Mouse (Mus musculus): ENCODE data around the gene Prdm2. TPM values are rescaled to one million over a fixed set of nuclear protein-coding genes. Genes with fewer than 3 reads are reported as not detected.
A peak's percentile ranks its signal among the peaks of the same experiment; 100 is the strongest.

Gene Prdm2
- polyA plus RNA-seq, 1 experiment from 2014 or later: 17.8 TPM

DNA sequence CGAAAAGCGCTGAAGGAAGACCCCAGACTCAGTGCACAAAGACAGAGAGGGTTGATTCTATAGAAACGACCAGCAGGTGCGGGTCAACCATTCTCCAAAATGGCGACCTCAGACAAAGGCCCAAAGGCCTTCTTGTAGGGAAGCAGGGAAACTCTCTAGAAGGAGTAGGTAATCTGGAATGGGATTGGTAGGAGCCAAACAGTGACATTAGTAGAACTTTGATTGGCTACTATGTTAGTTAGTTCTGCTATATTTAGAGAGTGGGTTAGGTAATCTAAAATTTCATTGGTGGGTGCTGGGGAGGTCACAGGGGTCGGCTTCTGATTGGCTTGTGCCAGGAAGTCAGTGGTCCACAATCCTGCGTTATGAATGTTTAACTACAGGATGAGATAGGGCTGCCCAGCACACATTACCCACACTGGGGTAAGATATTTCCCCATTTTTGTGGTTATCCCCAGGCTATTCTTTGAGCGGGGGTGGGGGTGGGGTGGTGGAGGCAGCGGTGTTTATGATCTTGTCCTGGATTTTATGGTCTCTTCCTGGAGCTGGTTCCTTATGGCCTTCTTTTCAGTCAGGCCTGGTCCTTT is 26.9 kb upstream of the Prdm2 start:
- Histone ChIP-seq H3K9me3 (ENCODE audit: control insufficient read depth, low read length) (no peaks in the 10 kb centered on the region), H3K9ac (replicated peaks; ENCODE audit: low read depth, low read length) (no peak overlapping the region), H3K4me1 (ENCODE audit: control insufficient read depth, insufficient read depth, low read length) (no peaks in the 10 kb centered on the region), H3K27me3 (ENCODE audit: control insufficient read depth, insufficient read depth, low read length) (no peaks in the 10 kb centered on the region), H3K4me2 (ENCODE audit: low read depth, low read length) (no peak overlapping the region), H3K36me3 (ENCODE audit: control insufficient read depth, insufficient read depth, low read length) (no peaks in the 10 kb centered on the region), H3K27ac (ENCODE audit: low read depth, low read length) (no peak overlapping the region), H3K4me3 (ENCODE audit: low read depth, low read length) (no peak overlapping the region)
- no peak for ATAC-seq (ENCODE audit: low read depth)
- WGBS: 93% methylated on average over 9 of the region's 9 CpGs

DNA sequence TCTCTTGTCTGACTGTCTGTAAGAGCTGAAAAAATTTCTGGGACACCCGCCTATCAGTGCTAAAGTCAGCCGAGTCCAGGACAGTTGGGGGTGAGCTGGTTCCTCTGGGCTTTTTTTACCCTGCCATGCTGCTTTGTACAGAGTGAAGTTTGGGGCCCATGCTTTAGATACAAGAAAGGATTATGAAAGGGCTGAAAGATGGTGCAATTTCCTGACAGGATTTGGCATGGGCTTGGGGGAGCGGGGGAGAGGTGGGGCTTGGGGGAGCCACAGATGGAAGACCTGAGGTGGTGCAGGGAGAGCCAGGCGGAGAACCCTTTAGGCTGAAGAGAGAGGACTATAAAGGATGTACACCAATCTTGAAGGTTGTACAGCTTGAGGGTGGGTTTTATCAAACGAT is 26.3 kb upstream of the Prdm2 start:
- H3K4me1 ChIP-seq (ENCODE audit: control insufficient read depth, insufficient read depth, low read length): no peaks in the 10 kb centered on the region
- no peaks in the 10 kb centered on the region for H3K36me3 ChIP-seq (ENCODE audit: control insufficient read depth, insufficient read depth, low read length)
- 96% methylated on average over 5 of the region's 5 CpGs for WGBS
- H3K27ac ChIP-seq (ENCODE audit: low read depth, low read length): no peak overlapping the region
- H3K9ac ChIP-seq (replicated peaks; ENCODE audit: low read depth, low read length): no peak overlapping the region
- no peak for ATAC-seq (ENCODE audit: low read depth)
- no peak overlapping the region for H3K4me2 ChIP-seq (ENCODE audit: low read depth, low read length)
- H3K4me3 ChIP-seq (ENCODE audit: low read depth, low read length): no peak overlapping the region
- H3K9me3 ChIP-seq (ENCODE audit: control insufficient read depth, low read length): no peaks in the 10 kb centered on the region
- no peaks in the 10 kb centered on the region for H3K27me3 ChIP-seq (ENCODE audit: control insufficient read depth, insufficient read depth, low read length)

DNA sequence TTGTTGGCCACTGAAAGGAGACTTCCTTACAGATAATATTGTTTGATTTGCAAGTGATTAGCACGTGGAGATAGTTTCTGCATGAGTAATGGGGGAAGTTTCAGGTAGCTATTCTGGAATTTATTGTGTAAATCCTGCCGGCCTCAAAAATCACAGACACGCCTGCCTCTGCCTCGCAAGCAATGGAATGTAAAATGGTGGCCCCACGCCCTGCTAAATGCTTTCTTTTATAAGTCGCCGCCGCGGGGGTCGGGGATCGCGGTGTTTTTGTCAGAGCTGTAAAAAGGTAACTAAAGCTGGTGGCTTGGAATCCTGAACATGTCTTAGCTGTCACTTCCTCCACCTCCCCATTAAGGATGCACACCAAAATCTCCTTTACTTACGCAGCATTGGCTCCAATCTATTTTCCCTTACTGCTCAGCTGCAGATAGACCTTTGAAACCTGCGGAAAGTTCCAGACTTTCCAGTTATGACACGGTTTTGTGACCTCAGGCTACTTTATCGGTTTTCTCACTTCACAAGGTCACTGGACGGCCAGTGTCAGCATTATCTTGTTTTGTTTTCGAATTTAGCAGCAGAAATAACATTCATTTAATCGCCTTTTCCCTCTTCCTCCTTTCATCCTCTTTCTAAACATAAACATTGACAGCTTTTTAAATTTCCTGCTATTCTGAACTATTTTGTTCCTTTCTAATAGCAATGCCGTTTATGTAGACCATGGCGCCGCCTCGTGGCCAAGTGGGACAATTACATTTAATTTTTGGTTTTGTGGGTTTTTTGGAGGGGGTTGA is 25.6 kb upstream of the Prdm2 start:
- 30% methylated on average over 23 of the region's 23 CpGs for WGBS
- no peaks in the 10 kb centered on the region for H3K36me3 ChIP-seq (ENCODE audit: control insufficient read depth, insufficient read depth, low read length)
- no peaks in the 10 kb centered on the region for H3K27me3 ChIP-seq (ENCODE audit: control insufficient read depth, insufficient read depth, low read length)
- no peak overlapping the region for H3K4me3 ChIP-seq (ENCODE audit: low read depth, low read length)
- H3K27ac ChIP-seq (ENCODE audit: low read depth, low read length): no peak overlapping the region
- no peak for ATAC-seq (ENCODE audit: low read depth)
- H3K9me3 ChIP-seq (ENCODE audit: control insufficient read depth, low read length): no peaks in the 10 kb centered on the region
- no peak overlapping the region for H3K9ac ChIP-seq (replicated peaks; ENCODE audit: low read depth, low read length)
- H3K4me2 ChIP-seq (ENCODE audit: low read depth, low read length): peak overlapping the region; percentile 7; the same call in 1 of the 2 replicates
- H3K4me1 ChIP-seq (ENCODE audit: control insufficient read depth, insufficient read depth, low read length): no peaks in the 10 kb centered on the region

DNA sequence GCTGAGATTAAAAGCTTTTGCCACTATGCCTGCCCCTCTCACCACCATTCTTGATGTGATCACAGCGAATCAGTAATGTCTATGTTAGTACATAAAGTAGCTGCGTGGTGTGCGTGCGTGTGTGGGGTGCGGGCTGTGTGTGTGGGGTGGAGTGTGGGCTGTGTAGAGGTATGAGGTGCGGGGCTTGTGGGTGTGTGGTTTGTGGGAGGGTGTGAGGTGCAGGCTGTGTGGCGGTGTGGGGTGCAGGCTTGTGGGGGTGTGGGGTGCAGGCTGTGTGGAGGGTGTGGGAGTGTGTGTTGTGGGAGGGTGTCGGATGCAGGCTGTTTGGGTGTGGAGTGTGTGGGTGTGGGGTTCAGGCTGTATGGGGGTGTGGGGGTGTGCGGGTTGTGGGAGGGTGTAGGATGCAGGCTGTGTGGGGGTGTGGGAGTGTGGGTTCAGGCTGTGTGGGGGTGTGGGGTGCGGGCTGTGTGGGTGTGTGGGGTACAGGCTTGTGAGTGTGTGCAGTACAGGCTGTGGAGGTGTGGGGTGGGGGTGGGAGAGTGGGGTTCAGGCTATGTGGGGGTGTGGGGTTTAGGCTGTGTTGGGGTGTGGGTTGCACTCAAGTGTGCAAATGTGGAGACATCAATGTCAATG is 19.1 kb upstream of the Prdm2 start:
- ATAC-seq (ENCODE audit: low read depth): no peak
- Histone ChIP-seq H3K4me3 (ENCODE audit: low read depth, low read length) (no peak overlapping the region), H3K27ac (ENCODE audit: low read depth, low read length) (no peak overlapping the region), H3K36me3 (ENCODE audit: control insufficient read depth, insufficient read depth, low read length) (no peaks in the 10 kb centered on the region), H3K9ac (replicated peaks; ENCODE audit: low read depth, low read length) (no peak overlapping the region), H3K4me1 (ENCODE audit: control insufficient read depth, insufficient read depth, low read length) (no peaks in the 10 kb centered on the region), H3K27me3 (ENCODE audit: control insufficient read depth, insufficient read depth, low read length) (no peaks in the 10 kb centered on the region), H3K9me3 (ENCODE audit: control insufficient read depth, low read length) (no peaks in the 10 kb centered on the region), H3K4me2 (ENCODE audit: low read depth, low read length) (no peak overlapping the region)
- 96% methylated on average over 10 of the region's 10 CpGs for WGBS

DNA sequence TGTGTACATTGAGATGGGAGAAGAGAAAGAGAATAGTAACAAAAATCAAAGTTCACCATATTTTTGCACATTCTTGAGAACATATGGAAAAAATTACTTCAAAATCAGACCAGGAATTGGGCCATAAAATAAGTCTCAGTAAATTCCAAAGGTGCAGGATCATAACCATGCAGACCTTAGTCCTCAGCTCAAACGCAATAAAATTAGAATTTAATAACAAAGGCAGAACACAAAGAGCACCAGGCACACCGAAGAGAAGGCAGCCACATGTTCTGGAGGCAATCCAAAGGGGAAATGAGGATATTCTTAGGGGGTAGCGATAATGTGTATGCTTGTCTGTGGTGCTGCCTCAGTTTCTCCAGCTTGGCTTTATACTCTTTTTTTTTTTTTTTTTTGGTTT is 18.3 kb upstream of the Prdm2 start:
- Histone ChIP-seq H3K36me3 (ENCODE audit: control insufficient read depth, insufficient read depth, low read length) (no peaks in the 10 kb centered on the region), H3K4me3 (ENCODE audit: low read depth, low read length) (no peak overlapping the region), H3K9ac (replicated peaks; ENCODE audit: low read depth, low read length) (no peak overlapping the region), H3K4me1 (ENCODE audit: control insufficient read depth, insufficient read depth, low read length) (no peaks in the 10 kb centered on the region), H3K9me3 (ENCODE audit: control insufficient read depth, low read length) (no peaks in the 10 kb centered on the region), H3K4me2 (ENCODE audit: low read depth, low read length) (no peak overlapping the region), H3K27ac (ENCODE audit: low read depth, low read length) (no peak overlapping the region), H3K27me3 (ENCODE audit: control insufficient read depth, insufficient read depth, low read length) (no peaks in the 10 kb centered on the region)
- 68% methylated on average over 3 of the region's 3 CpGs for WGBS
- no peak for ATAC-seq (ENCODE audit: low read depth)

DNA sequence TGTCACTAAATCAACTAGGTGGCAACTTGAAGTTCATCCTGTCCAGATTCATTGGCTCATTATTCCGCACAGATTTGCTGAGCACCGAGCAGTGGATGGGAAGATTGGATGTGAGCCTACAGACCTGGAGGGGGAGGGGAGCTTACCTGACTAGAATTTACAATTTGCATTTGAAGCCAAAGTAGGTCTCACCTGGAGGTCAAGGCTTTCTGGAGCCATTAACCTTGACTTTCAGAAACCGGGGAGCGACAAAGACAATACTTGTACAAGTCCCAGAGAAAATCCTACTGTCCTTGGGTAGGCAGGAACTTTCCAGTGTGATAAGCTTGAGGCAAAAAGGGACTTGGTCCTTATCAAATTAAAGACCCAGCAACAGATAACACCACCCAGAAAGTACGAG is 15.2 kb upstream of the Prdm2 start:
- no peak overlapping the region for H3K4me2 ChIP-seq (ENCODE audit: low read depth, low read length)
- ATAC-seq (ENCODE audit: low read depth): no peak
- WGBS: 67% methylated on average over 5 of the region's 5 CpGs
- no peaks in the 10 kb centered on the region for H3K4me1 ChIP-seq (ENCODE audit: control insufficient read depth, insufficient read depth, low read length)
- H3K27me3 ChIP-seq (ENCODE audit: control insufficient read depth, insufficient read depth, low read length): no peaks in the 10 kb centered on the region
- no peak overlapping the region for H3K4me3 ChIP-seq (ENCODE audit: low read depth, low read length)
- no peaks in the 10 kb centered on the region for H3K9me3 ChIP-seq (ENCODE audit: control insufficient read depth, low read length)
- no peaks in the 10 kb centered on the region for H3K36me3 ChIP-seq (ENCODE audit: control insufficient read depth, insufficient read depth, low read length)
- no peak overlapping the region for H3K9ac ChIP-seq (replicated peaks; ENCODE audit: low read depth, low read length)
- H3K27ac ChIP-seq (ENCODE audit: low read depth, low read length): no peak overlapping the region

DNA sequence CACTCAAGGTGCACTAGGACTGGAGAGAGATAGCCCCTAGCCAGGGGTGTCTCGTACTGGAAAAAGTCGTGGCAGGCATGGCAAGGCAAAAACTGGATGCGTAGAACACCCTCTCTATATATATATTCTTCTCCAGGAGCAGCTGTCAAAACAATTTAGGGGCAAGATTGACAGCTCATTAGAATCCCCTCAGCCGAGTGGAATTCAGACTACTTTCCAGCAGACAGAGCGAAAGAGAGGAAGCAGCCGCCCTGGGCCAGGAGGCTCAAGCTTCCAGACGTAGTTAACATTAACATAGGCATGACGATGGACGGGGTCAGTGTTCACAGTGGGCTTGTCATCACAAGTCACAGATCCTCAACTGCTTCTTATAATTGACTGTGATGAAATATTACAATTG is 13.1 kb upstream of the Prdm2 start:
- Histone ChIP-seq H3K27me3 (ENCODE audit: control insufficient read depth, insufficient read depth, low read length) (no peaks in the 10 kb centered on the region), H3K9me3 (ENCODE audit: control insufficient read depth, low read length) (no peaks in the 10 kb centered on the region), H3K27ac (ENCODE audit: low read depth, low read length) (no peak overlapping the region), H3K4me2 (ENCODE audit: low read depth, low read length) (no peak overlapping the region), H3K36me3 (ENCODE audit: control insufficient read depth, insufficient read depth, low read length) (no peaks in the 10 kb centered on the region), H3K9ac (replicated peaks; ENCODE audit: low read depth, low read length) (no peak overlapping the region), H3K4me3 (ENCODE audit: low read depth, low read length) (no peak overlapping the region), H3K4me1 (ENCODE audit: control insufficient read depth, insufficient read depth, low read length) (no peaks in the 10 kb centered on the region)
- 61% methylated on average over 9 of the region's 9 CpGs for WGBS
- ATAC-seq (ENCODE audit: low read depth): no peak

DNA sequence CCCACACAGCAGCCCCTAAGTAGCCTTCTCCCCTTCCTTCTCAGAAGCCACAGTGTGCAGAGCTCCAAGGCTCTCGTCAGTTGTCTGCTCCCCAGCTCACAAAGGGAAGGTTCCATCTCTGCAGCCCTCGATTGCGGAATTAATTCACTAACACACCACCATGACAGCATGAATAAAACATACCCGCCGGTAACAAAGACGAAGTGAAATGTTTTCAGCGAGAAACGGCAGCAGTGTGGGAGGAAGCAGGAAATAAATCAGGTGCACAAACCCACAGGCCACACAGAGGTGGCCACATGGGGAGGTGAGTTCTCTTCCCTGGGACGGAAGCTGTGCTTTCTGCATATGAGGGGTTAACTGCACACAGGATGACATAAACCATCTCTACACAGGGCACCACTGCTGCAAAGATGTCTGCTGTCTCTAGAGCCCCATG is 6.5 kb upstream of the Prdm2 start:
- ATAC-seq (ENCODE audit: low read depth): peak; percentile 92; the same call in 1 of the 2 replicates
- Histone ChIP-seq H3K27me3 (ENCODE audit: control insufficient read depth, insufficient read depth, low read length) (no peaks in the 10 kb centered on the region), H3K36me3 (ENCODE audit: control insufficient read depth, insufficient read depth, low read length) (no peaks in the 10 kb centered on the region), H3K4me2 (ENCODE audit: low read depth, low read length) (peak overlapping the region; percentile 38), H3K4me1 (ENCODE audit: control insufficient read depth, insufficient read depth, low read length) (peaks cover 4% of the 10 kb centered on the region; the same call in 1 of the 2 replicates), H3K4me3 (ENCODE audit: low read depth, low read length) (0 out of 2 replicates have a peak overlapping the region, but pooled peaks have one; percentile 5), H3K9me3 (ENCODE audit: control insufficient read depth, low read length) (no peaks in the 10 kb centered on the region), H3K27ac (ENCODE audit: low read depth, low read length) (peak overlapping the region; percentile 78), H3K9ac (replicated peaks; ENCODE audit: low read depth, low read length) (peak overlapping the region; percentile 32; the same call in 1 of the 2 replicates)
- WGBS: 7% methylated on average over 9 of the region's 9 CpGs

DNA sequence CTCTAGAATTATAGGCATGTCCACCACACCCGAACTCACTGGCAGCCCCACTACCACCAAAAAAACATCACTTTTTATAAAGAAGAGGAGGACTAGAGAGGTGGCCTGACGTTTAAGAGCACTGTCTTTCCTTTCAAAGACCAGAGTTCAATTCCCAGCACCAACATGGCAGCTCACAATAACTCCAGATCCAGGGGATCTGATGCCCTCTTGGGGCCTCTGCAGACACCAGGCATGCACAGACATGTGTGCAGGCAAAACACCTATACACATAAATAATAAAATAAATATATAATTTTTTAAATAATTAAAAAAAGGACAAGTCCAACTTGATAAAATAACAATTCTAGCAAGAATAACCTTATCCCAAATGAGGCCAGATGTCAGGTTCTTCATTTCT is 6.1 kb upstream of the Prdm2 start:
- Histone ChIP-seq H3K4me3 (ENCODE audit: low read depth, low read length) (0 out of 2 replicates have a peak overlapping the region, but pooled peaks have one; percentile 5), H3K4me1 (ENCODE audit: control insufficient read depth, insufficient read depth, low read length) (peaks cover 4% of the 10 kb centered on the region; the same call in 1 of the 2 replicates), H3K27me3 (ENCODE audit: control insufficient read depth, insufficient read depth, low read length) (no peaks in the 10 kb centered on the region), H3K4me2 (ENCODE audit: low read depth, low read length) (peak overlapping the region; percentile 38; the same call in 1 of the 2 replicates), H3K27ac (ENCODE audit: low read depth, low read length) (peak overlapping the region; percentile 78), H3K9me3 (ENCODE audit: control insufficient read depth, low read length) (no peaks in the 10 kb centered on the region), H3K9ac (replicated peaks; ENCODE audit: low read depth, low read length) (0 out of 2 replicates have a peak overlapping the region, but pooled peaks have one; percentile 32), H3K36me3 (ENCODE audit: control insufficient read depth, insufficient read depth, low read length) (no peaks in the 10 kb centered on the region)
- no peak for ATAC-seq (ENCODE audit: low read depth)
- 62% methylated on average over 2 of the region's 2 CpGs for WGBS
